Mouse (Mus musculus) MEL (cell line): Measurements from ENCODE around the gene Ppp2r2c. TPM values are rescaled to one million over a fixed set of nuclear protein-coding genes. Genes with fewer than 3 reads are reported as not detected.

ENCODE experiments used
- DNase-seq: peaks from one replicate; pipeline ENCODE4 v3.0.0; 2011; ENCODE audit warnings: low read depth, low spot score
- H3K27ac ChIP-seq: 2 replicates; pipeline ENCODE4 v1.5.1; 2012; ENCODE audit warnings: low read depth, mild to moderate bottlenecking, control low read depth, low read length, moderate library complexity; ENCODE audit not compliant: control insufficient read depth
- H3K27me3 ChIP-seq, 2 experiments: fragments of 150-350 bp in 1 of 2; sonication (generic) in 1 of 2; 2 replicates each; pipeline ENCODE4 v1.6.1; 2012; ENCODE audit warnings: low read length in 2 of 2, mild to moderate bottlenecking in 2 of 2, improper control_type of control experiment in 1 of 2, moderate library complexity in 1 of 2; ENCODE audit not compliant: insufficient read depth in 2 of 2, control insufficient read depth in 1 of 2
- H3K36me3 ChIP-seq, 2 experiments: 2 replicates each; pipeline ENCODE4 v1.6.1; 2012 to 2014; ENCODE audit warnings: low read length in 2 of 2, improper control_type of control experiment in 1 of 2, inconsistent platforms in 1 of 2, mild to moderate bottlenecking in 1 of 2; ENCODE audit not compliant: insufficient read depth in 2 of 2, control insufficient read depth in 1 of 2
- H3K4me1 ChIP-seq, 2 experiments: fragments of 150-350 bp in 1 of 2; sonication (generic) in 1 of 2; 2 replicates each; pipeline ENCODE4 v1.6.1; 2012; ENCODE audit warnings: low read length in 2 of 2, improper control_type of control experiment in 1 of 2, mild to moderate bottlenecking in 1 of 2; ENCODE audit not compliant: insufficient read depth in 2 of 2, control insufficient read depth in 1 of 2
- H3K4me3 ChIP-seq, 2 experiments: fragments of 150-350 bp in 1 of 2; sonication (generic) in 1 of 2; 2 replicates each; pipeline ENCODE4 v1.5.1; 2012; ENCODE audit warnings: low read depth in 2 of 2, low read length in 2 of 2, mild to moderate bottlenecking in 2 of 2, moderate library complexity in 2 of 2, control low read depth in 1 of 2, improper control_type of control experiment in 1 of 2; ENCODE audit not compliant: control insufficient read depth in 1 of 2, insufficient read depth in 1 of 2
- H3K79me2 ChIP-seq: 2 replicates; pipeline ENCODE4 v1.6.1; 2012; ENCODE audit warnings: mild to moderate bottlenecking, low read length, moderate library complexity; ENCODE audit not compliant: control insufficient read depth, poor library complexity, insufficient read depth
- H3K9ac ChIP-seq: 2 replicates; pipeline ENCODE4 v1.6.1; 2012; ENCODE audit warnings: low read depth, mild to moderate bottlenecking, control low read depth, low read length, moderate library complexity; ENCODE audit not compliant: control insufficient read depth, poor library complexity, severe bottlenecking
- H3K9me3 ChIP-seq: fragments of 150-350 bp; sonication (generic); replicated peaks from 2 replicates; pipeline ENCODE4 v1.6.1; 2012; ENCODE audit warnings: mild to moderate bottlenecking, low read length, improper control_type of control experiment, moderate library complexity; ENCODE audit not compliant: insufficient read depth
- CTCF ChIP-seq, 3 experiments: IDR thresholded peaks in 2 of 3; conservative IDR thresholded peaks in 1 of 3; 2 replicates each; pipeline ENCODE4 v1.5.1; 2011 to 2012; ENCODE audit warnings: low read length in 3 of 3, low read depth in 2 of 3, mild to moderate bottlenecking in 2 of 3, improper control_type of control experiment in 1 of 3, inconsistent platforms in 1 of 3, mixed read lengths in 1 of 3, moderate library complexity in 1 of 3; ENCODE audit not compliant: control insufficient read depth in 1 of 3, insufficient read depth in 1 of 3, poor library complexity in 1 of 3, severe bottlenecking in 1 of 3
- GATA1 ChIP-seq: IDR thresholded peaks from 2 replicates; pipeline ENCODE4 v1.6.1; 2011; ENCODE audit warnings: low read depth, low read length, improper control_type of control experiment
- MEF2A ChIP-seq: IDR thresholded peaks from 2 replicates; pipeline ENCODE4 v1.6.1; 2014; ENCODE audit warnings: low read depth, mild to moderate bottlenecking, inconsistent platforms, low read length, improper control_type of control experiment; ENCODE audit not compliant: poor library complexity, insufficient replicate concordance, severe bottlenecking; ENCODE audit errors: extremely low read depth
- MYB ChIP-seq: IDR thresholded peaks from 2 replicates; pipeline ENCODE4 v1.6.1; 2011; ENCODE audit warnings: mild to moderate bottlenecking, low read depth, low read length, improper control_type of control experiment
- NRF1 ChIP-seq: IDR thresholded peaks from 2 replicates; pipeline ENCODE4 v1.6.1; 2014; ENCODE audit warnings: low read depth, mild to moderate bottlenecking, inconsistent platforms, low read length, improper control_type of control experiment, moderate library complexity; ENCODE audit not compliant: poor library complexity, insufficient read depth, severe bottlenecking
- POLR2A ChIP-seq, 2 experiments: IDR thresholded peaks; 2 replicates each; pipeline ENCODE4 v1.6.1; 2011 to 2012; ENCODE audit warnings: low read length in 2 of 2, mild to moderate bottlenecking in 2 of 2, control low read depth in 1 of 2, improper control_type of control experiment in 1 of 2, low read depth in 1 of 2, moderate library complexity in 1 of 2; ENCODE audit not compliant: control insufficient read depth in 1 of 2, insufficient read depth in 1 of 2, poor library complexity in 1 of 2
- POLR2AphosphoS2 ChIP-seq: IDR thresholded peaks from 2 replicates; pipeline ENCODE4 v1.6.1; 2011; ENCODE audit warnings: low read length, improper control_type of control experiment
- RAD21 ChIP-seq: IDR thresholded peaks from 2 replicates; pipeline ENCODE4 v1.6.1; 2011; ENCODE audit warnings: mild to moderate bottlenecking, low read depth, low read length, improper control_type of control experiment
- TAL1 ChIP-seq: IDR thresholded peaks from 2 replicates; pipeline ENCODE4 v1.6.1; 2012; ENCODE audit warnings: mild to moderate bottlenecking, inconsistent platforms, low read length, moderate library complexity, mixed read lengths
- USF1 ChIP-seq: IDR thresholded peaks from 2 replicates; pipeline ENCODE4 v1.6.1; 2014; ENCODE audit warnings: low read depth, mild to moderate bottlenecking, inconsistent platforms, low read length, improper control_type of control experiment, moderate library complexity
- polyA plus RNA-seq, 2 experiments: library from polyadenylated mRNA; stranded (reverse) in 1 of 2; unstranded in 1 of 2; fragments of >175 nt in 1 of 2; fragments of >200 nt in 1 of 2; gene quantifications; 2 replicates each; pipeline versions ENCODE4 v1.2.1 to v1.2.4; 2012; ENCODE audit warnings: low replicate concordance in 2 of 2, low read depth in 1 of 2; ENCODE audit not compliant: insufficient read length in 2 of 2, insufficient read depth in 1 of 2, missing spikeins in 1 of 2
- total RNA-seq: library from RNA; depleted of rRNA; stranded (reverse); fragments of 300-350 nt; gene quantifications from 2 replicates; pipeline ENCODE4 v1.2.3, GENCODE M21; 2012

Gene Ppp2r2c
- total and polyA plus RNA-seq, 3 experiments: not detected

- Histone ChIP-seq H3K4me3 (no peak overlapping the region), H3K9ac (no peak overlapping the region), H3K4me1 (no peaks in the 10 kb centered on the region), H3K79me2 (no peaks in the 10 kb centered on the region), H3K27me3 (no peaks in the 10 kb centered on the region), H3K27ac (no peak overlapping the region), H3K36me3 (no peaks in the 10 kb centered on the region), H3K9me3 (no peaks in the 10 kb centered on the region; the same call in 1 of the 2 replicates)
- no peak for DNase-seq
- no peak for TF ChIP-seq TAL1
- TF ChIP-seq CTCF (IDR thresholded peaks at IDR 0.05 in 2 of 3, conservative IDR thresholded peaks at IDR 0.05 in 1 of 3; ENCODE audit: control insufficient read depth in 1 of 3, insufficient read depth in 1 of 3, low read depth in 2 of 3, low read length in 3 of 3, poor library complexity in 1 of 3, severe bottlenecking in 1 of 3): peak in 2 of 3 experiments; percentile 21 to 31; a peak in 4 of 6 replicates
Measured at GRCm38 (mm10) chr5:36942446-36942845, 74.1 kb downstream of the Ppp2r2c start.

GRCm38 (mm10) chr5:36944552-36944951 is 76.2 kb downstream of the Ppp2r2c start:
- TF ChIP-seq MEF2A (no peak), RAD21 (no peak), MYB (no peak), POLR2A (IDR thresholded peaks at IDR 0.05; ENCODE audit: control insufficient read depth in 1 of 2, insufficient read depth in 1 of 2, low read depth in 1 of 2, low read length in 2 of 2, poor library complexity in 1 of 2) (no peak), NRF1 (no peak), USF1 (no peak)
- H3K27me3 ChIP-seq: no peaks in the 10 kb centered on the region
- H3K27ac ChIP-seq: no peak overlapping the region

GRCm38 (mm10) chr5:36945102-36945701 is 76.9 kb downstream of the Ppp2r2c start:
- Histone ChIP-seq H3K27me3 (no peaks in the 10 kb centered on the region), H3K27ac (no peak overlapping the region), H3K79me2 (no peaks in the 10 kb centered on the region), H3K4me1 (no peaks in the 10 kb centered on the region), H3K4me3 (no peak overlapping the region), H3K36me3 (no peaks in the 10 kb centered on the region), H3K9me3 (no peaks in the 10 kb centered on the region; the same call in 1 of the 2 replicates), H3K9ac (no peak overlapping the region)
- TF ChIP-seq GATA1 (no peak), POLR2AphosphoS2 (no peak)
- no peak for DNase-seq

More at GRCm38 (mm10) chr5:36944552-36944951, 76.2 kb downstream of the Ppp2r2c start:
- DNase-seq: no peak
- no peak overlapping the region for H3K9ac ChIP-seq
- H3K36me3 ChIP-seq: no peaks in the 10 kb centered on the region
- H3K4me3 ChIP-seq: no peak overlapping the region
- no peaks in the 10 kb centered on the region; the same call in 1 of the 2 replicates for H3K9me3 ChIP-seq
- H3K79me2 ChIP-seq: no peaks in the 10 kb centered on the region
- H3K4me1 ChIP-seq: no peaks in the 10 kb centered on the region
